Mouse (Mus musculus) heart, adult 2 months (tissue): ENCODE results near the gene Olfr272.

Experiments used
- CTCF ChIP-seq: fragments of 200-600 bp; IDR thresholded peaks from 2 replicates; pipeline ENCODE4 v1.8.1; 2022; ENCODE audit warnings: antibody characterized with exemption, mild to moderate bottlenecking, moderate library complexity
- EP300 ChIP-seq: fragments of 200-500 bp; IDR thresholded peaks from 2 replicates; pipeline ENCODE4 v1.6.1; 2011; ENCODE audit warnings: low read depth, low read length, control low read depth; ENCODE audit not compliant: insufficient read depth
- POLR2A ChIP-seq: fragments of 200-500 bp; IDR thresholded peaks from 2 replicates; pipeline ENCODE4 v1.6.1; 2011; ENCODE audit warnings: mild to moderate bottlenecking, low read depth, low read length, control low read depth; ENCODE audit not compliant: insufficient read depth

DNA sequence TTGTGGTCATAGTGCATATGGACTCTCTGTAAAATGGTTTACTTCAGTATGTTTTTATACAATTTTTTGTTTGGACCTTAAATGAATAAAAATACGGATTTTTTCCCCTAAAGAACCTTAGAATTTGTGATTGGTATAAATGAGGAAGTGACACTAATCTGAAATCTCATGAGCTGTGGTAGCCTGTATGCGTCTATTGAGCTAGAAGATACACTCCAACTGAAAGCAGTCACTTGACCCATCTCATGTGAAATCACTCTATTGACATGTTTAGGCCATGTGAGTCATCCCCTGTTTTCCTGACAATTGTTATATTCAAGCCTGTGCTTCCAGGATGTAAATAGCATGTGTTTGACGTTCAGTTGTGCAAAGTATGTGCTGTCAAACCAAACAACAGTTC is 9.4 kb downstream of the Olfr272 start:
- no peak for TF ChIP-seq POLR2A
- TF ChIP-seq CTCF = no peak
- no peak for TF ChIP-seq EP300
